Mouse (Mus musculus): Measurements from ENCODE around the gene Prickle1.

Prickle1 gene

GRCm38 (mm10) chr15:93548297-93548696 lies 47.4 kb downstream of the Prickle1 start:
- DNase-seq (ENCODE audit: extremely low spot score): no peak

DNA sequence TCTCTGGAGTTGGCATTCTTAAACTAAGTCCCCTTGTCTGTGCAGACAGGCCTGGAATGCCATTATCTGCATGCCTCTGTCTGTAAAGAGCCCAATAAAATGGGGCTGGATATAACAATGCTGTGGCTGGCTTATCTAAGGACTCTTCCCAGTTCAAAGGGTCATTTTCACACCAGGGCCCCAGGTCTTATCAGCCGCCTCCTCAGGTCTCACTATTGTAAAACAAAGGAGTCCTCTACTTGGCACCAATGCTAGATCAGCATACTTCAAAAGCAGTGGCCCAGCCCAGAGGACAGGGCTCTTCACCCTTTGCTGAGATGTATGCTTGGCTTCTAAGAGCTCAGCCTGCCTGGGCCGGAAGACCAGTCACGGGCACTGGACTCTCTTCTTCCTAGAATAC lies 56.3 kb downstream of the Prickle1 start:
- no peak for DNase-seq (ENCODE audit: extremely low spot score)

- no peak for DNase-seq (ENCODE audit: extremely low spot score)
Observed at GRCm38 (mm10) chr15:93538551-93539205, 57.0 kb downstream of the Prickle1 start.

GRCm38 (mm10) chr15:93537745-93538144 lies 57.9 kb downstream of the Prickle1 start:
- DNase-seq (ENCODE audit: extremely low spot score): no peak

- DNase-seq (ENCODE audit: extremely low spot score): no peak
Observed at GRCm38 (mm10) chr15:93536191-93536590, 59.5 kb downstream of the Prickle1 start.

GRCm38 (mm10) chr15:93530703-93531032 lies 65.0 kb downstream of the Prickle1 start:
- DNase-seq (ENCODE audit: extremely low spot score): no peak

GRCm38 (mm10) chr15:93529831-93530702 lies 65.6 kb downstream of the Prickle1 start:
- DNase-seq (ENCODE audit: extremely low spot score): no peak

DNA sequence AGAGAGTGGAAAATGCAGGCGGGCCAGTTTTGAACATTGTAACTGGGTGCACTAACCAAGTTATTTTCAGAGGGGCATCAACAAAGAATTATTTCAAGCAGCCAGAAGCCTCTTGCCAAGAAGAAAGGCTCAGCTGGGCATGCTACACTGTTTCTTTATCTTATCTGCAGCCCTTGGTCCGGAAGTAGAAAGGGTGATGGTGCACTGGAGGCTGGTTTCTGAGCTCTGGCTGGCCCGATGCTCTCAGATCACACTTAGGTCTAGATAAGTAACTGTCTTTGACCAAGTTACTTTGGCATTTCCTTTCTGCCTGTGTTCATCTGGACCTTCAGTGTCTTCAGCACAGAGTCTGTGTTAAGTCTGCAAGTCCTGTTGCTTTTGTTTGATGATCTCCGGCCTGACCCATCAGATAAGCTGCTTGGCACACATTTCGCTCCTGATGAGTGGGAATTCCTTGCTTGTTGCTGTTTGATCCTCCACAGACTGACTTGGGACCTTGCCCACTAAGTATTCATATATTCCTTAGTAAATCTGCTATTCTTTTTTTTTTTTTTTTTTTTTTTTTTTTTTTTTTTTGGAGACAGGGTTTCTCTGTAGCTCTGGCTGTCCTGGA lies 70.3 kb downstream of the Prickle1 start:
- no peak for DNase-seq (ENCODE audit: extremely low spot score)

GRCm38 (mm10) chr15:93521787-93522180 lies 73.9 kb downstream of the Prickle1 start:
- DNase-seq (ENCODE audit: extremely low spot score): no peak

GRCm38 (mm10) chr15:93521088-93521786 lies 74.5 kb downstream of the Prickle1 start:
- DNase-seq (ENCODE audit: extremely low spot score): no peak

GRCm38 (mm10) chr15:93519836-93520826 lies 75.6 kb downstream of the Prickle1 start:
- no peak for DNase-seq (ENCODE audit: extremely low spot score)

- peak; percentile 85 for DNase-seq (ENCODE audit: extremely low spot score)
Observed at GRCm38 (mm10) chr15:93518941-93519835, 76.5 kb downstream of the Prickle1 start.

GRCm38 (mm10) chr15:93518143-93518902 lies 77.4 kb downstream of the Prickle1 start:
- peak; percentile 47 for DNase-seq (ENCODE audit: extremely low spot score)

DNA sequence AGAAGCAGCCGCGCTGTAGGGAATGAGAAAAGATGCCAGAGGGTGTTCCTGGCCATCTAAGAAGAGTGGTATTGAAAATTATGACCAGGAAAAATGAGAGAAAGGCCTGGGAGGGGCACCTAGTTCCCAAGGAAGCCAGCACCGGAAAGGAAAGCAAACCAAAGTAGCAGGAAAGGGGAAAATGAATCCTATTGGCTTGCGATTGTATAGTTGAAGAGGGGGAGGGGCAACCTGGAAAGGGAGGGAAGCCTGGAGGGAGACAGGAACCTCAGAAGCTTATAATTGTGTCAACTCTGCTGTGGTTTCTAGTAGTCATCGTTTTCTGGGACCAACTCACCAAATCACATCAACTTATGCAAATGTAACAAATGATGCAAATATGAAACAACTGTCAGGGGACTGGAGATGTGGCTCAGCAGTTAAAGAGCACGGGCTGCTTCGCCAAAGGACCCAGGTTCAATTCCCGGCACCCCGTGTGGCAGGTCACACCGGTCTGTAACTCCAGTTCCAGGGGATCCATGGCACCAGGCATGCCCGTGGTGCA lies 78.6 kb downstream of the Prickle1 start:
- no peak for DNase-seq (ENCODE audit: extremely low spot score)

DNA sequence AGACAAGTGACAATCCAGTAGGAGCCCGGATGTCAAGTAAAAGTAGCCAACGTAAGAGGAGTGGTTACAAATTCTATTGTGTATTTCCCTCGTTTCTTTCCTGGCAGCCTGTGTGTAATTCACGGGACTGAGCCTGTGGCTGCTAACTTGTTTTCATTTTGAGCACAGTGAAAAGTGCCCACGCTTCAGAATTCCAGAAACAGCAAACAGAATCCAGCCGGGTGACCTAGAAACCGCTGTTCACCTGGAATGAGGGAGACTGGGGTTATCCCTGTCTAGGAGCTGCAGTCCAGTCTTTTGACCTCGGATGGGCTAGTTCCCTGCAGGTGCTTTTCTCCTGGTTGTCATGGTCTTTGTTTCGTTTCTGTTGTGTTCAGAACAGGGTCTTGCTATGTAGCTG lies 80.4 kb downstream of the Prickle1 start:
- no peak for DNase-seq (ENCODE audit: extremely low spot score)

- peak; percentile 60 for DNase-seq (ENCODE audit: extremely low spot score)
Observed at GRCm38 (mm10) chr15:93513939-93514341, 81.8 kb downstream of the Prickle1 start.

DNA sequence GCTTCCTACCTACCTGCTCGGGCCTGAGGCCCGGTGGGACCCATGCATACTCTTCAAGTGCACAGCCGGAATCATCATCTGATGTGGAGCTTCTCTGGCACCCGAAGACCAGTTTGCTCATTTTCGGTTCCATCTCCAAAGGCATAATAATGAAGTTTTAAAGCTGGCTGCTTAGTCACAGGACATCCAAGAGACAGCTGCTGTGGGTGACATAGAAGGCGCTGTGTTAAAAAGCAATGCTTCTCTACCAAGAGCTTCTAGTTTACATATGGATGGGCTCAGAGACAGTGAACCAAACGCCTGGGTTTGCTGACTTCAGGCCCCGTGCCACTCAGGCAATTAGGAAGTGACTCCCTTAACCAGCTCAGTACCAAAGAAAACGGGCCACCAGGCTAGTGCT lies 83.3 kb downstream of the Prickle1 start:
- DNase-seq (ENCODE audit: extremely low spot score): no peak

- no peak for DNase-seq (ENCODE audit: extremely low spot score)
Observed at GRCm38 (mm10) chr15:93510690-93511336, 84.9 kb downstream of the Prickle1 start.

Measured in embryo, embryonic 9.5 days (tissue).